Mouse (Mus musculus): Measurements from ENCODE around the gene Ablim2. TPM values are rescaled to one million over a fixed set of nuclear protein-coding genes. Genes with fewer than 3 reads are reported as not detected.
A peak's percentile ranks its signal among the peaks of the same experiment; 100 is the strongest.

Ablim2 gene
- 0.36 and 0.51 TPM in 2 replicates for polyA plus RNA-seq (2014; fragmentation: Nextera tagmentation; extraction: Ambion mirVana)

DNA sequence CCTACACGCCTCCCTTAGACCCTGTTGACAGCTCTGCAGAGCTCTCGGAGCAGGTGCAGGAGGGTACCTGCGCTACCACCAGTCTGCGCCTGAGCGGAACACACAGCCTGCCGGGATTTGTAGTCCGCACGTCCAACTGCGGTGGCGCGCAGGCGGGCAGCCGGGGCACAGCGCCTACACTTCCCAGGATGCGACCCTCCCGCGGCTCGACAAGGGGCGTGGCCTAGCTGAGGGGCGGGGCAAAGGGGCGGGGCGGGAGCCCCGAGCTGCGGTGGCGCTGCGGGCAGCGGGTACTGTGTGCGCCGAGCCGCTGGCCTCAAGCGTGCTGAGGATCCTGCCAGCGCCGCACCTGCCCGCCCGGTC lies at the start of gene Ablim2:
TSS of gene Ablim2 (plus strand) at position 242 of the 363 bp plus-strand sequence.
- ATAC-seq (ENCODE audit: low FRiP score), result peak; percentile 98
- WGBS, result under 1% methylated on average over 35 of the region's 35 CpGs
- Histone ChIP-seq H3K27ac (ENCODE audit: low read depth, low read length) (no peak within 1 kb of the TSS), H3K27me3 (ENCODE audit: control insufficient read depth, insufficient read depth, low read length) (peaks cover 24% of the 10 kb centered on the region), H3K4me3 (ENCODE audit: low read depth, low read length) (peak within 1 kb of the TSS; percentile 54), H3K4me2 (peak within 1 kb of the TSS; percentile 100), H3K9me3 (ENCODE audit: control insufficient read depth, low read length) (no peaks in the 10 kb centered on the region), H3K36me3 (ENCODE audit: control insufficient read depth, insufficient read depth, low read length) (no peaks in the 10 kb centered on the region), H3K4me1 (ENCODE audit: control insufficient read depth, insufficient read depth, low read length) (peaks cover 6% of the 10 kb centered on the region), H3K9ac (ENCODE audit: low read length) (peak within 1 kb of the TSS; percentile 40)
- DNase-seq (ENCODE audit: low spot score, missing footprints), result peak; percentile 100

DNA sequence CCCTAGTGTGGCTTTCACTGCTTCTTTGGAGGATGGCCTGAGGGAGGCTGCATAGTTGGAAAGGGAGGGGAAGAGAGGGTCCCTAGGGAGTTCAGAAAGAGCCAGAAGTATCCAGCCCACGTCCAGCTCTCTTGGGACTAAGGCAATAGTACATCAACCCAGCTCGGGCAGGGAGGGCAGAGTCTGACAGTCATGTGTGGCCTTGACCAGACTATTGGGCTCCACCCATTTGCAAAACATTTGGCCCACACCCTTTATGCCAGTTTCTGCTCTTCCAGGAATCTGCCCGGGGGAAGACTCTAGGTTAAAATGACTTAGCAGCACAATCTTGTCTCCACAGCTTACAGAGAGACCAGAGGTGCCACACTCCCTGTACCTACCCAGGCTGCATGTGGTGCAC lies 47.2 kb upstream of the Ablim2 start:
- Histone ChIP-seq H3K9ac (ENCODE audit: low read length) (no peak overlapping the region), H3K4me1 (ENCODE audit: control insufficient read depth, insufficient read depth, low read length) (no peaks in the 10 kb centered on the region), H3K27me3 (ENCODE audit: control insufficient read depth, insufficient read depth, low read length) (no peaks in the 10 kb centered on the region), H3K36me3 (ENCODE audit: control insufficient read depth, insufficient read depth, low read length) (no peaks in the 10 kb centered on the region), H3K4me3 (ENCODE audit: low read depth, low read length) (no peak overlapping the region), H3K4me2 (no peak overlapping the region), H3K9me3 (ENCODE audit: control insufficient read depth, low read length) (no peaks in the 10 kb centered on the region), H3K27ac (ENCODE audit: low read depth, low read length) (no peak overlapping the region)
- 70% methylated on average over 3 of the region's 3 CpGs for WGBS
- no peak for DNase-seq (ENCODE audit: low spot score, missing footprints)
- no peak for ATAC-seq (ENCODE audit: low FRiP score)

DNA sequence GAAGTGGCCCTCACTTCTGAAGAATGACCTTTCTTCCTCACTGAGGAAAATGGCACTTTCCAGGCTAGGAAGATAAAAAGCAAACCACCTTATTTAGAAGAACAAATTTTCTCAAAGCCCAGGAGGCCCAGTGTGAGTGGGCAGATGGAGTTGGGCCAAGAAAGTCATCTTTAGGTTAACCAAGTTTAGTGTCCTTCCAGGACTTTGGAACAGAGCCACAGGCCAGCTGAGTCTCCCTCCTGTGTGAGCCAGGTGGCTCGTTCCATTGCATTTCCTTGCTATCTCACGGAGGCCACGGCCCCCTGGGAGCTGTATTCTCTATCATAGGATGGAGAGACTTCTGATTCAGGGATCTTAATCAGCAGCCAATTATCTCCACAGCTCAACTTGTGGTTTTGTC lies 46.7 kb upstream of the Ablim2 start:
- 80% methylated on average over 3 of the region's 3 CpGs for WGBS
- no peak overlapping the region for H3K9ac ChIP-seq (ENCODE audit: low read length)

DNA sequence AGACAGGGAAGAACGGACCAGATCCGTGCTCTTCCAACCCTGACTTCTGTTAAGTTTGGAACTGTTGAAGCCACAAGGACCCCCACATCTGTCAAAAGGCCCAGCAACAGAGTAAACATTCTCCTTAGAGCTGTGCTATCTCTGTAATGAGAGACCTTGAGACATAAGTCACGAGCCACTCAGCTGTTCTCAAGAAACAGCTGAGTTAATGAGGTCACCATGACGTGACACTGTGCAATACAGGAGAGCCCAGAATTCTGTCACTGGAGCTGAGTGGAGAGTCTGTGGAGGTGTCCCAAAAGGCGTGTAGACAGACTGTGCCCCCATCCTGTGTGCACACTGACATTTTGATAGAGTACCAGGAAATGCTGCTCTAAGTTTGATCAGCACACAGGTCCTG lies 45.2 kb upstream of the Ablim2 start:
- ATAC-seq (ENCODE audit: low FRiP score) (no peak), DNase-seq (ENCODE audit: low spot score, missing footprints) (no peak)
- H3K9me3 ChIP-seq (ENCODE audit: control insufficient read depth, low read length), result no peaks in the 10 kb centered on the region
- H3K36me3 ChIP-seq (ENCODE audit: control insufficient read depth, insufficient read depth, low read length), result no peaks in the 10 kb centered on the region
- H3K27ac ChIP-seq (ENCODE audit: low read depth, low read length), result no peak overlapping the region
- no peaks in the 10 kb centered on the region for H3K4me1 ChIP-seq (ENCODE audit: control insufficient read depth, insufficient read depth, low read length)
- H3K4me2 ChIP-seq, result no peak overlapping the region
- no peaks in the 10 kb centered on the region for H3K27me3 ChIP-seq (ENCODE audit: control insufficient read depth, insufficient read depth, low read length)
- no peak overlapping the region for H3K4me3 ChIP-seq (ENCODE audit: low read depth, low read length)
- WGBS, result 83% methylated on average over 5 of the region's 5 CpGs
- no peak overlapping the region for H3K9ac ChIP-seq (ENCODE audit: low read length)

More for the DNA sequence above, 46.7 kb upstream of the Ablim2 start:
- Histone ChIP-seq H3K27me3 (ENCODE audit: control insufficient read depth, insufficient read depth, low read length) (no peaks in the 10 kb centered on the region), H3K9me3 (ENCODE audit: control insufficient read depth, low read length) (no peaks in the 10 kb centered on the region), H3K4me1 (ENCODE audit: control insufficient read depth, insufficient read depth, low read length) (no peaks in the 10 kb centered on the region), H3K36me3 (ENCODE audit: control insufficient read depth, insufficient read depth, low read length) (no peaks in the 10 kb centered on the region), H3K27ac (ENCODE audit: low read depth, low read length) (no peak overlapping the region), H3K4me3 (ENCODE audit: low read depth, low read length) (no peak overlapping the region), H3K4me2 (no peak overlapping the region)
- ATAC-seq (ENCODE audit: low FRiP score) (no peak), DNase-seq (ENCODE audit: low spot score, missing footprints) (no peak)

DNA sequence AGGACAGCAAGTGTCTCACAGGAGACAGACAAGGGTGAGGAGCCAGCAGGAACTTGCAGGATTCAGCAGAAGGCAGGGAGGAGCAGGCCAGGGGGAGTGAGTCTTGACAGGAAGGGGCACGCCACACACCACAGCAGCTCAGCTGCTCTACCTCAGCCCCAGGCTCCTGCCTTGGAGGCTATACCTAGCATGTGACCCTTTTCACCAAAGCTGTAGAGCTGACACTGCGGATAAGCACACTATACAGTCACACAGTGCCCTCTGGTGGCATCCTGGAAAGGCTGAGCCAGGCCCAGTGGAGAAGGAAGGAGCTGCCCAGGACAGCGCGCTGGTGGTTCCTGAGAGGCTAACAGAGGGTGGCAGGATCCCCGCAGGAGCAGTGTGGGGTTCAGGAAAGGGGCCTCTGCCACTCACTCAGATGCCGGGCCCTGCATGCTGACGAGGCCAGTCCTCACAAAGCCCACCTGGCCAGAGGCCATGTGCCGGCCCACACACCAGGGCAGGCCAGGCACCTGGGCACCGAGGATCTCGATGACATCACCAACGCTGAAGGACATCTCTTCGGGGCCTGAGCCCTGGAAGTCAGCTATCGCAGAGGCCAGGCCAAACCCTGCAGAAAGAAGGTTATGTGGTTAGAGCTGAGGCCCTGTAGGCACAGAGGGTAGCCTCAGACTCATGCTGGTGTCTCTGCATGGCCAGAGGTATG lies 43.9 kb upstream of the Ablim2 start:
- H3K4me1 ChIP-seq (ENCODE audit: control insufficient read depth, insufficient read depth, low read length), result no peaks in the 10 kb centered on the region
- no peak overlapping the region for H3K27ac ChIP-seq (ENCODE audit: low read depth, low read length)
- peak; percentile 94 for DNase-seq (ENCODE audit: low spot score, missing footprints)
- H3K9me3 ChIP-seq (ENCODE audit: control insufficient read depth, low read length), result no peaks in the 10 kb centered on the region
- H3K27me3 ChIP-seq (ENCODE audit: control insufficient read depth, insufficient read depth, low read length), result no peaks in the 10 kb centered on the region
- WGBS, result 49% methylated on average over 13 of the region's 13 CpGs
- H3K9ac ChIP-seq (ENCODE audit: low read length), result no peak overlapping the region
- peak; percentile 81 for ATAC-seq (ENCODE audit: low FRiP score)
- H3K4me3 ChIP-seq (ENCODE audit: low read depth, low read length), result no peak overlapping the region
- no peak overlapping the region for H3K4me2 ChIP-seq
- no peaks in the 10 kb centered on the region for H3K36me3 ChIP-seq (ENCODE audit: control insufficient read depth, insufficient read depth, low read length)

DNA sequence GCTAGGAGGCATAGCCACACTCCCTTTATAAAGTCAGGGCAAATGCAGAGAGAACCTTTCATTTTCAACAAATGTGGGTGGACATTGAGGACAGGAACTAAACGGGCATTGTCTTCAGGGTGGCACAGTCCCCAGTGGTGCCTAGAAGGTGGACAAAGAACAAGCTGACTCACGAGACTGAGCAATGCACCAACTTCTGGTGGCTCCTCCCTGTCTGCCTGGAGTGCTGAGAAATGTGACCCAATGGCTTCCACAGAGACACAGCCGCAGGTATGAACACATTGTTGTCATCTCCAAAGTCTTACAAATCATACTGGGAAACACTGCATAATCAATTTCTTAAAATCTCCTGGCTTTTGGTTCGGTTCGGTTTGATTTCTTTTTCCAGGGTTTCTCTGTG lies 40.2 kb upstream of the Ablim2 start:
- ATAC-seq (ENCODE audit: low FRiP score), result no peak
- WGBS, result 79% methylated on average over 5 of the region's 5 CpGs

DNA sequence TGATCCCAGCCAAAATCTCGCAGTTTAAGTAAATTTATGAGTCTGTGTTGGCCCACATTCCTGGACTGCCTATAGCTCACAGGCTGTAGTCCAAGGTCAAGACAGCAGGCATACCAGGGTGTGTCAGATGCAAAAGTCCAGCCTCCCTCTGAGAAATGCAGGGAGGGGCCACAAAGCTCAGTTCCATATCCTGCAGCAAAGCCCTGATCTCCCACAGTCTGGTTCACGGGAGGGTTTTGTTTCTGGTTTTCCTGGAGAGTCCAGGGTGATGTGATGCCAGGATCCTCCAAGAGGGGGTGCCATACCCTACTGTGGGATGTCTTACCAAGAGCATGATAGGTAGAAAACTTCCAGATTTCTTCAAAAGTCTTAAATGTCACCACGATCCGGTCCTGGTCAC lies 39.7 kb upstream of the Ablim2 start:
- DNase-seq (ENCODE audit: low spot score, missing footprints), result peak; percentile 86
- Histone ChIP-seq H3K9me3 (ENCODE audit: control insufficient read depth, low read length) (no peaks in the 10 kb centered on the region), H3K36me3 (ENCODE audit: control insufficient read depth, insufficient read depth, low read length) (no peaks in the 10 kb centered on the region), H3K27ac (ENCODE audit: low read depth, low read length) (no peak overlapping the region), H3K9ac (ENCODE audit: low read length) (no peak overlapping the region), H3K4me1 (ENCODE audit: control insufficient read depth, insufficient read depth, low read length) (no peaks in the 10 kb centered on the region), H3K4me2 (no peak overlapping the region), H3K4me3 (ENCODE audit: low read depth, low read length) (no peak overlapping the region), H3K27me3 (ENCODE audit: control insufficient read depth, insufficient read depth, low read length) (no peaks in the 10 kb centered on the region)
- no peak for ATAC-seq (ENCODE audit: low FRiP score)
- WGBS, result 62% methylated on average over 4 of the region's 4 CpGs

More for the DNA sequence above, 40.2 kb upstream of the Ablim2 start:
- no peaks in the 10 kb centered on the region for H3K9me3 ChIP-seq (ENCODE audit: control insufficient read depth, low read length)
- H3K4me1 ChIP-seq (ENCODE audit: control insufficient read depth, insufficient read depth, low read length), result no peaks in the 10 kb centered on the region
- no peaks in the 10 kb centered on the region for H3K27me3 ChIP-seq (ENCODE audit: control insufficient read depth, insufficient read depth, low read length)
- no peak overlapping the region for H3K27ac ChIP-seq (ENCODE audit: low read depth, low read length)
- H3K4me2 ChIP-seq, result no peak overlapping the region
- no peaks in the 10 kb centered on the region for H3K36me3 ChIP-seq (ENCODE audit: control insufficient read depth, insufficient read depth, low read length)
- no peak overlapping the region for H3K4me3 ChIP-seq (ENCODE audit: low read depth, low read length)
- no peak for DNase-seq (ENCODE audit: low spot score, missing footprints)
- no peak overlapping the region for H3K9ac ChIP-seq (ENCODE audit: low read length)

DNA sequence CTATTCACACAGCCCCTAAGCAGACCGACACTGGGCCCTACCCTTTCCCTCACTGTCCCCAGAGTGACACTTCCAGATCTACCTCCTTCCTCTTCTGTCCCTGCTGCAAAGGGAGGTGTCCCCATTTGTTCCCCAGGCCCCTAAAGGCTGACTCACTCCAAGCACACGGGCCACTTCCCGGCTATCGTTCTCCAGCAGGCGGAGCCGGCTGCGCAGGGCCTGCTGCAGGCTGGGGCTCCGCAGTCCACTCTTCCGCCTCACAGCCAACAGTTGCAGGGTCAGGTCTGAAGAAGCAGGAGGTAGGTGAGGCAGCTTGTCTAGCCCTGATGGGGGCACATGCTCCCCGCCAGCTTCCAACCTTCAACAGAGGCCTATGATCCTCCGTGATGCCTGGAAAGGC lies 38.9 kb upstream of the Ablim2 start:
- H3K9me3 ChIP-seq (ENCODE audit: control insufficient read depth, low read length), result no peaks in the 10 kb centered on the region
- H3K4me3 ChIP-seq (ENCODE audit: low read depth, low read length), result no peak overlapping the region
- DNase-seq (ENCODE audit: low spot score, missing footprints) (no peak), ATAC-seq (ENCODE audit: low FRiP score) (no peak)
- 82% methylated on average over 11 of the region's 11 CpGs for WGBS
- H3K4me2 ChIP-seq, result no peak overlapping the region
- no peak overlapping the region for H3K9ac ChIP-seq (ENCODE audit: low read length)
- H3K27ac ChIP-seq (ENCODE audit: low read depth, low read length), result no peak overlapping the region
- no peaks in the 10 kb centered on the region for H3K4me1 ChIP-seq (ENCODE audit: control insufficient read depth, insufficient read depth, low read length)
- H3K36me3 ChIP-seq (ENCODE audit: control insufficient read depth, insufficient read depth, low read length), result no peaks in the 10 kb centered on the region
- no peaks in the 10 kb centered on the region for H3K27me3 ChIP-seq (ENCODE audit: control insufficient read depth, insufficient read depth, low read length)

DNA sequence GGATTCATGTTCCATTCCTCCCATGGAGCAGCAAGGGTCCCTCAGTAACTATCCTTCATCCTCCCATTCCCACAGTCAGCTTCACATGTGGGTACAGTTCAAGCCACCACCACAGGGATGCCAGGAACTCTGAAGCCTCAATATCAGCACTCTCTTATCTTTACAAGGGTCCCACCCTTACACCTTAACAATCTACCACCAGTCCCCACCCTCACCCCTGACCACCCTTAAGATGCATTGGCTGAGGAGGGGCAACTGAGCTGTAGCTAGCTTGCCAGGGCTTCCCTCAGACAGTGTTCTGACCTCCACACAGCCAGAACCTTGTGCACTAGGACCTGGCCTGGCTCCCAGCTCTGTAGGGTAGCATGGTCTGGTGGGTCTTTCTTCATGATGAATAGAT lies 38.3 kb upstream of the Ablim2 start:
- Histone ChIP-seq H3K27me3 (ENCODE audit: control insufficient read depth, insufficient read depth, low read length) (no peaks in the 10 kb centered on the region), H3K4me2 (no peak overlapping the region), H3K36me3 (ENCODE audit: control insufficient read depth, insufficient read depth, low read length) (no peaks in the 10 kb centered on the region), H3K27ac (ENCODE audit: low read depth, low read length) (no peak overlapping the region), H3K4me3 (ENCODE audit: low read depth, low read length) (no peak overlapping the region), H3K4me1 (ENCODE audit: control insufficient read depth, insufficient read depth, low read length) (no peaks in the 10 kb centered on the region), H3K9me3 (ENCODE audit: control insufficient read depth, low read length) (no peaks in the 10 kb centered on the region), H3K9ac (ENCODE audit: low read length) (no peak overlapping the region)
- DNase-seq (ENCODE audit: low spot score, missing footprints) (no peak), ATAC-seq (ENCODE audit: low FRiP score) (no peak)
